Mouse (Mus musculus) embryo, embryonic 11.5 days (tissue): ENCODE measurements at regions not wholly inside any gene's neighbourhood (a gene's known extent, or its start where the extent isn't known, plus 50 kb on each side); places are given as distances from the start of the nearest gene placed in this dataset.
"Not testable (repeated sequence)": the region's sequence is repeated elsewhere in the genome, so short reads cannot be mapped to it uniquely, and the experiment has no call there.

Experiments used
- DNase-seq: peaks from one replicate; pipeline ENCODE4 v3.0.0-alpha.2; 2012; ENCODE audit warnings: low read depth, low spot score

DNA sequence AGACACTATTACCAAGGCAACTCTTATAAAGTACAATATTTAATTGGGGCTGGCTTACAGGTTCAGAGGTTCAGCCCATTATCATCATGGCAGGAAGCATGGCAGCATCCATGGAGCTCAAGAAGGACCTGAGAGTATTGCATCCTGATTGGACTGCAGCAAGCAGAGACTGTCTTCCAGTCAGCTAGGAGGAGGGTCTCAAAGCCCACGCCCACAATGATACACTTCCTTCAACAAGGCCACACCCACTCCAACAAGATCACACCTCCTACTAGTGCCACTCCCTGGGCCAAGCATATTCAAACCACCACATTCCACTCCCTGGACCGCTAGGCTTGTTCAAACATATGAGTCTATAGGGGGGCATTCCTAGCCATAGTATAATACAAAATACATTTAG, 78.6 kb upstream of the Slc25a13 start:
- DNase-seq, result not testable (repeated sequence)

DNA sequence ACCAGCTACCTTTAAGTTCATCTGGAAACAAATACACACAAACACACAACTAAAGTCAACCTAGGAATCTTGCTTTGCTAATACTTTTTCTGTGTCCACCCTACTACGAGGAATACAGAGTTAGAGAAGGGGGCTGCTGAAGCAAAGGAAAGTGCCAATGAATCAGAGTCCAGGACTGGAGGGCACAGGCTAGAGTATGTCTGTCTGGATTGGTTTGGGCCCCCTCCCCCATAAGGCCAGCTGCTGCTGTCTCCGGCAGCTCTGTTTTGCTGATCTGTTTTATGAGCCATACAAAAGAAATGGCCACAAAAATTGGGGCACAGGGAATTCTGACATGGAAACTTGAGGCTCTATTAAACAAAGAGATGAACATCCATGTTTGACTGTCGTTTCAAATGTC, 74.8 kb upstream of the Slc25a13 start:
- DNase-seq, result no peak

DNA sequence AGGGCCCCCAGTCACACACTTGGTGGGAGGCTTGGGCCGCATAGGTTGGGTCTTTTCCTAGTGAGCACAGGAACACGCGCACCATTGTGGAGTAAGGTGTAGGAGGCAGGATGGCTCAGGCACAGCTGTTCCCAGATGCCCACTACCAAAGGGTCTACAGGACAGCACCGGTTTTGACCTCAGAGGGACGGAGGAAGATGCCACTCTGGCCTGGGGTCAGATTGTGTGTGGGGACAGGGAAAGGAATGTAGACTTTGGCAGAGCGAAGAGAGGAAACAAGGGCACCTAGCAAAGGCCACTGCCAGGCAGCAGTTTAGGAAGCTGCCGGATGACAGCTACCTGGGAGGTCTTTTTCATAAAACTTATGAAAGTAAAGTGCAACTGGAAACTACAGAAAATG, 73.5 kb upstream of the Slc25a13 start:
- DNase-seq, result no peak

DNA sequence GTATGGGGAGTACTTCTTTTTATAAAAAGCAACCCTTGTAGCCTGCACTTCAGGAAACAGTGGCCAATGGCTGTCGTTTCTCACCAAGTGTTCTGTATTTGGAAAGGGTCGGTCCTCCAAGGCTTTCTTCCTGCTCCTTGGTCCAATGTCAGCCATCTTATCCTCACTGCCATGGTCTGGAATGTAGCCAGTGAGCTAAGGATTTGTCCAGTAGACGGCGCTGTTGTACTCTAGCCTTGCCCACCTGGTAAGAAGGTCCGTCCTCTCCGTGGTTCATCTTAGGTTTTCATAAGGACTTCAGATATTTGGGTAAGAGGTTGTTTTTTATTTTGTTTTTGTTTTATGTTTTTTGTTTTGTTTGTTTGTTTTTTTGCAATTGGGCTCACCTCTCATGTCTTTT, 72.8 kb upstream of the Slc25a13 start:
- DNase-seq, result peak; percentile 40

DNA sequence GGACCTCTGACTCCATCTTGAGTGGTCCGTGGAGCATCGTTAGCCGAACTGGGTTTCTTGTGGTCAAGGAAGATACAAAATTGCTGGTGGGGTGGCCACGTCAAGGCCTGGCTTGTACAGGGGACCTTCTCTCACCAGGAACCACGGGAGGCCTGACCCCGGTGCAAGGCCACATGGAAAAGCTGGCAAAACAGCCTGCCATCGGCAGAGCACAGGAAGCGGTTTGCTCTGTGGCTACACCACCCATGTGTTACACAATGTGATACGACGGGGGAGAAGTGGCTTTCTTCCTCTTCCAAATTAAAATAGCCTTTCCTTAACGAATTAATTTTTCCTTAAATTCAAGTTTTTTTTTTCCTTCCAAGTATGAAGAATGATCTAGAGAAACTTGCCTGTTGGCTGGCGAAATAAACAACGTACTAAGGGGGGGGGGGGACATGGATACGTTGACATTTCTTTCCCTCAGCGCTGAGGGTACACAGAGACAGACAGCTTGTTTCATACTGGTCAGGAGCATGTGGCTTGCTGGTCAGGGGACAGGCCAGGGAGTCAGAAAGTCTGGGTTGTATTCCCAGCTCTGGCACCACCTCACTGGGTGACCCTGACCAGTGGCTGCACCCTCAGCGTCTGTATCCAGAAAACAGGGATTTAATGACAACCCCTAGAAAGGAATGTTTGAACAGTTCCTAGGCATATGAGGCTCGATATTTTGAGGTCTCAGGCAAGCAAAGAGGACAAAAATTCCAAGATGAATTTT, 64.0 kb upstream of the Slc25a13 start:
- no peak for DNase-seq

DNA sequence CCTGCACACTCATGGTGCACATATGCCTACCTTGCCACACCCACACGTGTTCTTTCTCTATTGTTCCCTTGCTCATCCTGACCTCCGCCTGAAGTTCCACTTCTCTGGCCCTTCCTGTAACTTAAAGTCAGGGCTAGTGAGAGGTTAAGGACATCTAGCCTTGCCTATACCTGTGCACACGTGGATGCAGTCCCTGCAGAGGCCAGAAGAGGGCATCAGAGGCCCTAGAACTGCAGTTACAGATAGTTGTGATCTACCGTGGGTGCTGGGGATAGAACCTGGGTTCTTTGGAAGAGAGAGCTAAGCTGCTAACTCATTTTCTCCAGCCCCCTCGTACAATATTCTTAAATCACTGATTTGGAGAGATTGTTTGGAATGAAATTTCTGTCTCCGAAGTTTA, 62.7 kb upstream of the Slc25a13 start:
- DNase-seq, result no peak

DNA sequence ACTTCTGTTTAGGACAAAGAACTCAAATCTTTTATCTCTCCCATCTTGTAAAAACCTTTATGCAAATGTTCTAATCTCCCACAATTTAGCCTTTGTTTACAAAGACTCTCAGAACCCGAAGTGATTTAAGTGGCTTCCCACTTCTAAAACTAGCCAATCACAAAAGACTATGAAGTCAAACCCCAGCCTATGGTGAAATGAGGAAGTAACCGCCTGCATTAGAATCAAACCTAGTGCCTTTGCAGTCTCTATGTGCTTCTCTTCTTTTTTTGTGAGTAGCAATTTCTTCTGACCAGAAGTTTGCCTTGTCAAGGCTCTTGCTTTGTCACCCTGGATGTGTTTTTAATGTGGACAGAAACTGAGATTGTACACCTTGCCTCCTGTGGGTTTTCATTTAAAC, 53.6 kb upstream of the Slc25a13 start:
- no peak for DNase-seq
